Mouse (Mus musculus) forebrain, embryonic 12.5 days (tissue): ENCODE measurements around the gene Sema6d. TPM values are rescaled to one million over a fixed set of nuclear protein-coding genes. Genes with fewer than 3 reads are reported as not detected.

Experiments
- ATAC-seq: fragments of 200-750 bp; cut with Nextera tagmentation; 2 replicates; pipeline ENCODE4 v1.8.0; 2017; ENCODE audit warnings: moderate TSS enrichment; ENCODE audit not compliant: low FRiP score
- H3K27ac ChIP-seq: fragments of 300-500 bp; sonication (generic); 2 replicates; pipeline ENCODE4 v1.5.1; 2016; ENCODE audit warnings: mild to moderate bottlenecking
- H3K27me3 ChIP-seq: fragments of 300-500 bp; sonication (generic); 2 replicates; pipeline ENCODE4 v1.6.1; 2016; ENCODE audit warnings: mild to moderate bottlenecking
- H3K36me3 ChIP-seq: fragments of 300-500 bp; sonication (generic); replicated peaks from 2 replicates; pipeline ENCODE4 v1.6.1; 2016; ENCODE audit warnings: mild to moderate bottlenecking
- H3K4me1 ChIP-seq: fragments of 300-500 bp; sonication (generic); 2 replicates; pipeline ENCODE4 v1.6.1; 2016
- H3K4me2 ChIP-seq: fragments of 300-500 bp; sonication (generic); 2 replicates; pipeline ENCODE4 v1.6.1; 2016; ENCODE audit warnings: mild to moderate bottlenecking, moderate library complexity
- H3K4me3 ChIP-seq: fragments of 300-500 bp; sonication (generic); replicated peaks from 2 replicates; pipeline ENCODE4 v1.5.1; 2016; ENCODE audit warnings: mild to moderate bottlenecking
- H3K9ac ChIP-seq: fragments of 300-500 bp; sonication (generic); 2 replicates; pipeline ENCODE4 v1.6.1; 2016; ENCODE audit warnings: mild to moderate bottlenecking
- H3K9me3 ChIP-seq: fragments of 300-500 bp; sonication (generic); 2 replicates; pipeline ENCODE4 v1.6.1; 2016
- WGBS: fragments of 180-500 bp; shearing (Covaris S2); methylation state at CpG from one replicate; pipeline ENCODE4 v1.1.7; 2016; 5-methylcytosine and 5-hydroxymethylcytosine counted together
- polyA plus RNA-seq: library from polyadenylated mRNA; unstranded; fragments of >200 nt; fragmentation: Nextera tagmentation; extraction: Ambion mirVana; gene quantifications from 2 replicates; pipeline ENCODE4 v1.2.1, GENCODE M21; 2016

Gene Sema6d
- polyA plus RNA-seq, 1 experiment from 2014 or later: 19.8 TPM

GRCm38 (mm10) chr2:124684481-124684901 is 594.7 kb downstream of the Sema6d start:
- no peak overlapping the region for H3K4me2 ChIP-seq
- H3K36me3 ChIP-seq: no peaks in the 10 kb centered on the region
- H3K27ac ChIP-seq: no peak overlapping the region
- no peaks in the 10 kb centered on the region for H3K4me1 ChIP-seq
- WGBS: 85% methylated on average over 5 of the region's 5 CpGs
- H3K9ac ChIP-seq: no peak overlapping the region
- no peak overlapping the region for H3K4me3 ChIP-seq
- no peak for ATAC-seq
- no peaks in the 10 kb centered on the region for H3K9me3 ChIP-seq
- H3K27me3 ChIP-seq: no peaks in the 10 kb centered on the region

DNA sequence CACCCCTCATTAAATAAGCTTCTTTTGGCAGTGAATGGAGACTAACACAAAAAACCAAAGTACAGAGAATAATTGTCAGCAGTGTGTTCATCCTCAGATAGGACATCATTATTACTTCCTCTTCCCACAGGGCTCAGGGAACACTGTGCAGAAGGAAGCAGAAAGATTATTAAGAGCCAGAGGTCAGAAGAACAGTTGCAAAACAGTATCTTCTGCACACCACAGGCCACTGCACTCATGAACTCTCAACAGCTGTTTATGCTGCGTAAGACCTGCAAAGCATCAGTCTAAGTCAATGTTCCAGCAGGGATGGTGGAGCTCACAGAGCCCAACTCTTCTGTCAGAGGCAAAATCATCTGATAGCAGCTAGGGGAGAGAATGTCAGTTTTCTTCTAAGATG is 600.6 kb downstream of the Sema6d start:
- H3K27ac ChIP-seq: no peak overlapping the region
- H3K4me1 ChIP-seq: no peaks in the 10 kb centered on the region
- no peaks in the 10 kb centered on the region for H3K36me3 ChIP-seq
- no peaks in the 10 kb centered on the region for H3K9me3 ChIP-seq
- H3K4me2 ChIP-seq: no peak overlapping the region
- no peak overlapping the region for H3K9ac ChIP-seq
- H3K27me3 ChIP-seq: no peaks in the 10 kb centered on the region
- WGBS: 95% methylated on average over 1 of the region's 1 CpGs
- ATAC-seq: no peak
- no peak overlapping the region for H3K4me3 ChIP-seq

GRCm38 (mm10) chr2:124702621-124703020 is 612.9 kb downstream of the Sema6d start:
- Histone ChIP-seq H3K9ac (no peak overlapping the region), H3K27me3 (no peaks in the 10 kb centered on the region), H3K4me2 (no peak overlapping the region), H3K36me3 (no peaks in the 10 kb centered on the region), H3K4me3 (no peak overlapping the region), H3K9me3 (no peaks in the 10 kb centered on the region), H3K27ac (no peak overlapping the region), H3K4me1 (peaks cover 3% of the 10 kb centered on the region)
- 92% methylated on average over 10 of the region's 10 CpGs for WGBS
- ATAC-seq: no peak

- no peak for ATAC-seq
- H3K36me3 ChIP-seq: no peaks in the 10 kb centered on the region
- 71% methylated on average over 4 of the region's 4 CpGs for WGBS
- no peak overlapping the region for H3K9ac ChIP-seq
- H3K27ac ChIP-seq: no peak overlapping the region
- no peaks in the 10 kb centered on the region for H3K9me3 ChIP-seq
- H3K4me3 ChIP-seq: no peak overlapping the region
- peaks cover 3% of the 10 kb centered on the region for H3K4me1 ChIP-seq
- H3K4me2 ChIP-seq: no peak overlapping the region
- H3K27me3 ChIP-seq: no peaks in the 10 kb centered on the region
Measured at GRCm38 (mm10) chr2:124704922-124705321, 615.2 kb downstream of the Sema6d start.

- ATAC-seq: no peak
- no peak overlapping the region for H3K27ac ChIP-seq
- H3K27me3 ChIP-seq: no peaks in the 10 kb centered on the region
- no peaks in the 10 kb centered on the region for H3K36me3 ChIP-seq
- H3K4me3 ChIP-seq: no peak overlapping the region
- WGBS: 45% methylated on average over 4 of the region's 4 CpGs
- H3K9ac ChIP-seq: no peak overlapping the region
- H3K9me3 ChIP-seq: no peaks in the 10 kb centered on the region
- H3K4me2 ChIP-seq: no peak overlapping the region
- H3K4me1 ChIP-seq: peaks cover 3% of the 10 kb centered on the region
Measured at GRCm38 (mm10) chr2:124705806-124706205, 616.0 kb downstream of the Sema6d start.

DNA sequence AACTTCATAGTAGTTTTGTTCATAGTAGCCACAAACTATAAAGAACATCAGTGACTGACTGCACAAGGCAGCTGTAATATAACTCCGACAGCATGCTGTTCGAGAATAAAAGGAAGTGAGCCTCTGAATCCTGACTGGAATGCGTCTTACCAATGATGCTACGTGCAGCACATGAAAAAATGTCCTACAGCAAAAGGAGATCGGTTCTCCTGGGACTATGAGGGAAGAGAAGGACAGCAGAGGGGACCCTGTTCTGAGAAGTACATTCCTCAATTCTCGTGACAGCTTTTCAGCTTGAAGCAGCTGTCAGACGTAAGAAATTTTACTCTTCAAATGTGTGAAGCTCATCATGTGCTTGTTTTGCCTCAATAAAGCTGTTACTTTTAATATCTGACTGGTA is 617.1 kb downstream of the Sema6d start:
- no peak for ATAC-seq
- no peaks in the 10 kb centered on the region for H3K27me3 ChIP-seq
- no peak overlapping the region for H3K4me2 ChIP-seq
- H3K36me3 ChIP-seq: no peaks in the 10 kb centered on the region
- H3K9ac ChIP-seq: no peak overlapping the region
- no peaks in the 10 kb centered on the region for H3K9me3 ChIP-seq
- whole genome bisulfite sequencing: 52% methylated on average over 7 of the region's 7 CpGs
- peaks cover 3% of the 10 kb centered on the region for H3K4me1 ChIP-seq
- H3K4me3 ChIP-seq: no peak overlapping the region
- H3K27ac ChIP-seq: no peak overlapping the region
